Mouse (Mus musculus) bone marrow macrophage, adult 2 months (primary cell): Measurements from ENCODE around the gene H2afb3.

Experiments
- CTCF ChIP-seq: IDR thresholded peaks from 2 replicates; pipeline ENCODE4 v1.5.1; 2012; ENCODE audit warnings: low read depth, mild to moderate bottlenecking, low read length, moderate library complexity
- POLR2A ChIP-seq: IDR thresholded peaks from 2 replicates; pipeline ENCODE4 v1.6.1; 2012; ENCODE audit warnings: mild to moderate bottlenecking, low read depth, low read length, borderline replicate concordance

DNA sequence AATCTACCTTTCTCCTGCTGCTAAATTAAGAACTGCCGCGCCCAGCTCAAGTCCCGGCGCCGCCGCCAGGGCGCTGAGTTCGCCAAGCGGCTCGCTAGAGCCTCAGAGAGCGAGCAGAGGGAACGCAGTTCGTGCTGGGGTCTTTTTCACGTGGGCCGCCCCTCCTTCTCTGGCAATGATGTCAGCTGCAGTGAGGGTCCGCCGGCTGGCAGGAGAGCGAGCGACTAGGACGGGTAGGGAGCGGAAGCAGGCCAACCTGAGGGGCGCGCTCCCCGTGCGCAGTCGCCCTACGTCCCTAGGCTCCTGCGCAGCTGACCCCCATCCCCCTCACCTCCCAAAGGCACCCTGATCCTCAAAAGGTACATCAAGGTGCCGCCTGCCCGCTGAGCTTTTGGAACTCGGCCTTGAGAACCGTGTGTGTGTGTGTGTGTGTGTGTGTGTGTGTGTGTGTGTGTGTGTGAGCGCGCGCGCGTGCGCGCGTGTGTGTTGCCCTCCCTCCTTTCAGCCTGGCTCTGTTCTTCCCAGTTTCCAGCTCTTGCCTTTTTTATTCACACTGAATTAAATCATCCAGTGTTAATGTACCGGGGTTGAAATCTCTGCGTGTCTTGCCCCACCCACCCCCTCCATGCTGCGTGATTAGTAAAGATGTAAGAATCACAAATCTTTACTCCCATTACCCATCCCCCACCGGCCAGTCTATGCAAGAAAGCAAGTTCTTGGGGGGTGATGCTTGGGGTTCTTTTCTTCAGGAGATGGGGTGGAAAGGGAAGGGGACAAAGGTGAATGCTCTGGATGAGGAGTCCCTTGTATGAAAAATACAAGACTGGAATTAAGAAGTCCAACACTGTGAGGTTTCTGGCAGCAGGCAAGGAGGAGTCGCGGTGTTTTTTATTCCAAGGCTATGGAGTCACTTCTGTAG is 19.8 kb downstream of the H2afb3 start:
- TF ChIP-seq POLR2A, result no peak
- no peak for TF ChIP-seq CTCF
